Mouse (Mus musculus): ENCODE data around the gene Tspan5. TPM values are rescaled to one million over a fixed set of nuclear protein-coding genes. Genes with fewer than 3 reads are reported as not detected.
A peak's percentile ranks its signal among the peaks of the same experiment; 100 is the strongest.

Tspan5 gene
- total and polyA plus RNA-seq, 3 experiments, result 28.1 to 35.1 TPM; not detected in 1

GRCm38 (mm10) chr3:138747035-138747434 is 5.0 kb downstream of the Tspan5 start:
- Histone ChIP-seq H3K79me2 (ENCODE audit: control insufficient read depth, insufficient read depth, low read length, poor library complexity) (peaks cover 68% of the 10 kb centered on the region), H3K9ac (ENCODE audit: control insufficient read depth, low read depth, low read length, poor library complexity, severe bottlenecking) (no peak overlapping the region), H3K27me3 (ENCODE audit: control insufficient read depth in 1 of 2, insufficient read depth in 2 of 2, low read length in 2 of 2) (no peaks in the 10 kb centered on the region), H3K4me3 (ENCODE audit: control insufficient read depth in 1 of 2, insufficient read depth in 1 of 2, low read depth in 2 of 2, low read length in 2 of 2) (no peak overlapping the region), H3K9me3 (replicated peaks; ENCODE audit: insufficient read depth, low read length) (no peaks in the 10 kb centered on the region), H3K36me3 (ENCODE audit: control insufficient read depth in 1 of 2, insufficient read depth in 2 of 2, low read length in 2 of 2) (peaks cover 0 to 59% of the 10 kb centered on the region in 2 experiments; a peak in 2 of 4 replicates), H3K4me1 (ENCODE audit: control insufficient read depth in 1 of 2, insufficient read depth in 2 of 2, low read length in 2 of 2) (peaks cover 35 to 67% of the 10 kb centered on the region in 2 experiments), H3K27ac (ENCODE audit: control insufficient read depth, low read depth, low read length) (peak overlapping the region; percentile 53)
- TF ChIP-seq ZKSCAN1 (IDR thresholded peaks at IDR 0.05; ENCODE audit: low read depth, low read length) (no peak), MAZ (IDR thresholded peaks at IDR 0.05; ENCODE audit: low read depth, low read length) (no peak), HCFC1 (IDR thresholded peaks at IDR 0.05; ENCODE audit: low read depth, low read length) (no peak), MYB (IDR thresholded peaks at IDR 0.05; ENCODE audit: low read depth, low read length) (no peak), POLR2AphosphoS2 (IDR thresholded peaks at IDR 0.05; ENCODE audit: low read length) (no peak), MAX (IDR thresholded peaks at IDR 0.05; ENCODE audit: low read length) (no peak), E2F4 (IDR thresholded peaks at IDR 0.05; ENCODE audit: borderline replicate concordance, low read depth, low read length) (no peak), SIN3A (IDR thresholded peaks at IDR 0.05; ENCODE audit: low read length) (no peak), MAFK (IDR thresholded peaks at IDR 0.05; ENCODE audit: borderline replicate concordance, low read depth, low read length) (no peak), GABPA (IDR thresholded peaks at IDR 0.05; ENCODE audit: low read depth, low read length) (no peak), RCOR1 (IDR thresholded peaks at IDR 0.05; ENCODE audit: low read depth, low read length) (no peak), ZC3H11A (IDR thresholded peaks at IDR 0.05; ENCODE audit: low read depth, low read length) (no peak), SMC3 (IDR thresholded peaks at IDR 0.05; ENCODE audit: low read depth, low read length) (no peak), CHD1 (IDR thresholded peaks at IDR 0.05; ENCODE audit: low read depth, low read length) (no peak), RAD21 (IDR thresholded peaks at IDR 0.05; ENCODE audit: low read depth, low read length) (no peak)
- no peak for DNase-seq (ENCODE audit: low read depth, low spot score)

GRCm38 (mm10) chr3:138747985-138748384 is 6.0 kb downstream of the Tspan5 start:
- H3K4me1 ChIP-seq (ENCODE audit: control insufficient read depth in 1 of 2, insufficient read depth in 2 of 2, low read length in 2 of 2), result peaks cover 35 to 73% of the 10 kb centered on the region in 2 experiments
- peak overlapping the region; percentile 6; the same call in 1 of the 2 replicates for H3K27ac ChIP-seq (ENCODE audit: control insufficient read depth, low read depth, low read length)
- H3K9ac ChIP-seq (ENCODE audit: control insufficient read depth, low read depth, low read length, poor library complexity, severe bottlenecking), result no peak overlapping the region
- H3K4me3 ChIP-seq (ENCODE audit: control insufficient read depth in 1 of 2, insufficient read depth in 1 of 2, low read depth in 2 of 2, low read length in 2 of 2), result no peak overlapping the region
- peaks cover 65% of the 10 kb centered on the region for H3K79me2 ChIP-seq (ENCODE audit: control insufficient read depth, insufficient read depth, low read length, poor library complexity)
- H3K36me3 ChIP-seq (ENCODE audit: control insufficient read depth in 1 of 2, insufficient read depth in 2 of 2, low read length in 2 of 2), result peaks cover 0 to 63% of the 10 kb centered on the region in 2 experiments; a peak in 2 of 4 replicates
- DNase-seq (ENCODE audit: low read depth, low spot score), result no peak
- H3K27me3 ChIP-seq (ENCODE audit: control insufficient read depth in 1 of 2, insufficient read depth in 2 of 2, low read length in 2 of 2), result no peaks in the 10 kb centered on the region
- no peaks in the 10 kb centered on the region for H3K9me3 ChIP-seq (replicated peaks; ENCODE audit: insufficient read depth, low read length)
- TF ChIP-seq BHLHE40 (IDR thresholded peaks at IDR 0.05; ENCODE audit: borderline replicate concordance, low read depth, low read length), result no peak
- TF ChIP-seq ETS1 (IDR thresholded peaks at IDR 0.05; ENCODE audit: low read depth, low read length), result no peak
- TF ChIP-seq TBP (IDR thresholded peaks at IDR 0.05; ENCODE audit: low read depth, low read length), result no peak
- TF ChIP-seq MAFK (IDR thresholded peaks at IDR 0.05; ENCODE audit: borderline replicate concordance, low read depth, low read length), result no peak
- no peak for TF ChIP-seq POLR2AphosphoS5 (IDR thresholded peaks at IDR 0.05; ENCODE audit: borderline replicate concordance, low read depth, low read length)
- no peak for TF ChIP-seq GATA1 (IDR thresholded peaks at IDR 0.05; ENCODE audit: low read depth, low read length)
- TF ChIP-seq MAX (IDR thresholded peaks at IDR 0.05; ENCODE audit: low read length), result no peak
- no peak for TF ChIP-seq NELFE (IDR thresholded peaks at IDR 0.05; ENCODE audit: low read depth, low read length)
- no peak for TF ChIP-seq CTCF (IDR thresholded peaks at IDR 0.05 in 2 of 3, conservative IDR thresholded peaks at IDR 0.05 in 1 of 3; ENCODE audit: control insufficient read depth in 1 of 3, insufficient read depth in 1 of 3, low read depth in 2 of 3, low read length in 3 of 3, poor library complexity in 1 of 3, severe bottlenecking in 1 of 3)
- TF ChIP-seq JUND (IDR thresholded peaks at IDR 0.05; ENCODE audit: low read depth, low read length), result no peak
- no peak for TF ChIP-seq ZKSCAN1 (IDR thresholded peaks at IDR 0.05; ENCODE audit: low read depth, low read length)

All from MEL (cell line).